Mouse (Mus musculus): ENCODE measurements at regions not wholly inside any gene's neighbourhood (a gene's known extent, or its start where the extent isn't known, plus 50 kb on each side); places are given as distances from the start of the nearest gene placed in this dataset.

DNA sequence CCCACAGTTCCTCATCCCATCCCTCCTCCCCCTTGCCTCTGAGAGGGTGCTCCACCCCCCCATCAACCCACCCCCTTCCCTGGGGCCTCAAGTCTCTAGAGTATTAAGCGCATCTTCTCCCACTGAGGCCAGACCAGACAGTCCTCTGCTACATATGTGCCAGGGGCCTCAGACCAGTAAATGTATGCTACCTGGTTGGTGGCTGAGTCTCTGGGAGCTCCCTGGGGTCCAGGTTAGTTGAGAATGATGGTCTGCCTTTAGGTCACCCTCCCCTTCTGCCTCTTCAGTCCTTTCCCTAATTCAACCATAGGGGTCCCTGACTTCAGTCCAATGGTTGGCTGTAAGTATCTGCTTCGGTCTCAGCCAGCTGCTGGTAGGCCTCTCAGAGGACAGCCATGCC is 58.9 kb upstream of the Ubr2 start:
- Histone ChIP-seq H3K4me1 (replicated peaks; ENCODE audit: low read depth, low read length) (no peaks in the 10 kb centered on the region), H3K4me3 (replicated peaks; ENCODE audit: low read length) (no peak overlapping the region), H3K9me3 (ENCODE audit: low read length) (peaks cover 24% of the 10 kb centered on the region), H3K27me3 (ENCODE audit: insufficient read depth, low read length) (no peaks in the 10 kb centered on the region), H3K36me3 (ENCODE audit: insufficient read depth, low read length) (no peaks in the 10 kb centered on the region)
- no peak for TF ChIP-seq NANOG (IDR thresholded peaks at IDR 0.05; ENCODE audit: borderline replicate concordance, low read length)
- no peak for TF ChIP-seq CTCF (conservative IDR thresholded peaks at IDR 0.05; ENCODE audit: low read length)
- TF ChIP-seq POU5F1 (IDR thresholded peaks at IDR 0.05; ENCODE audit: borderline replicate concordance, low read length), result no peak

DNA sequence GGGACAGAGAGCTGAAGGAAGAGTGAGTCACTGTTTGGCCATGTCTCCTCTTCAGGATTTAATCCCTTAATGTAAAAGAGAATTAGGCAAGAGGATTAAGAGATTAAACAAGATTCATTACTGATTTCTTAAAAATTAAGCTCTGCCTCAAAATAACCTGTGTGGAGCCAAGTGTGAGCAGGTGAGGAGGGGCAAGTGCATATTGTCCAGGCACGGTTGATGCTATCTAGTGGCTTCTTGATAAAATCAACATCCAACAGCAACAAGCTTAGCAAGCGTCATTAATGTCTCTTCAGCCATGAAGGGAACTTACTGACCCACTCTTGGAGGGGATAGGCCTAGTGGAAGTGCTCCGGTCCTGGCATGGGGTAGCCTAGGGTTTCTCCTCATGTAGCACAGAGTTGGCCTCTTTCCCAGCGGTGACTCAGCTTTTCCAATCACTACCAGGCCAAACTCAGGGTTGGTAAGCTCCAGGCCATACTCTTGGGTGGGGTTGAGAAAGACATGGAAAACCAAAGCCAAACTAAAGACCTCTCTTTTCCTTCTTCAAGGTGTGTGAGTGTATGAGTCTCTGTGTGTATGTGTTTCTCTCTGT is 55.0 kb upstream of the Ubr2 start:
- Histone ChIP-seq H3K4me1 (replicated peaks; ENCODE audit: low read depth, low read length) (no peaks in the 10 kb centered on the region), H3K4me3 (replicated peaks; ENCODE audit: low read length) (no peak overlapping the region), H3K27me3 (ENCODE audit: insufficient read depth, low read length) (no peaks in the 10 kb centered on the region), H3K9me3 (ENCODE audit: low read length) (peaks cover 21% of the 10 kb centered on the region), H3K36me3 (ENCODE audit: insufficient read depth, low read length) (no peaks in the 10 kb centered on the region)
- no peak for TF ChIP-seq NANOG (IDR thresholded peaks at IDR 0.05; ENCODE audit: borderline replicate concordance, low read length)

DNA sequence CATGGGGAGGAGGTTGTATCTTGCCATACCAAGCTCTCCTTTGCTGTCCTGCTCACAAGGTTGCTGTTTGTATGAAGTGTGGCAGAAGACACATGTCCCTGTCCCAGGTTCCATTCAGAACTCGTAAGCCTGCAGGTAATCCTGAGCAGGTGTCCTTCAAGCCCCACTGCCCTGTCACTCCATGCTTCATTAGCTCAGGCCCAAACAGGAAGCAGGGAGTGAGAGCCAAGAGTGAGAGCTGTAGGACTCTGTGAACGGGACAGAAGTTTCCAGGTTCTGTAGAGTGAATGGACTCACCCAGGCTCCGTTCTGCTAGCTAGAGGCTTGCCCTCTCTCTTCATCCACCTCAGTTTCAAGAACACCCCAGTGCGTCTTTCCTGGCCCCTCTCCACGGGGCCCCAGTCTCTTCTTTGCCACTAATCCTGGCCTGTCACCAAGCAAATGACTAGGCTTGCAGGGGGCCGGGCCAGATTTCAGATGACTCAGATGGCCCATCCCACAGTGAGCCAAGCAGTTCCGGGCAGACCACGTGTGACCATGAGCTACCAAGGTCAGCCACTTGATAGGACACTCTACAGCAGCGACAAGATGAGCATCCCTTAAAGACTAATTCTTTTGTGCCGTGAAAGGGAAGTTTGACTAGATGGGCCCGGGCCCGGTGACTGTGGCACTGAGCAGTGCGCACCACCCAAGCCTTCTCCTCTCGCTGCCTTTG is 54.4 kb upstream of the Ubr2 start:
- TF ChIP-seq NANOG (IDR thresholded peaks at IDR 0.05; ENCODE audit: borderline replicate concordance, low read length), result no peak
- TF ChIP-seq POU5F1 (IDR thresholded peaks at IDR 0.05; ENCODE audit: borderline replicate concordance, low read length), result no peak
- TF ChIP-seq CTCF (conservative IDR thresholded peaks at IDR 0.05; ENCODE audit: low read length), result no peak
- H3K27me3 ChIP-seq (ENCODE audit: insufficient read depth, low read length), result no peaks in the 10 kb centered on the region
- H3K36me3 ChIP-seq (ENCODE audit: insufficient read depth, low read length), result no peaks in the 10 kb centered on the region
- H3K9me3 ChIP-seq (ENCODE audit: low read length), result peaks cover 21% of the 10 kb centered on the region
- H3K4me1 ChIP-seq (replicated peaks; ENCODE audit: low read depth, low read length), result peaks cover 3% of the 10 kb centered on the region
- no peak overlapping the region for H3K4me3 ChIP-seq (replicated peaks; ENCODE audit: low read length)

DNA sequence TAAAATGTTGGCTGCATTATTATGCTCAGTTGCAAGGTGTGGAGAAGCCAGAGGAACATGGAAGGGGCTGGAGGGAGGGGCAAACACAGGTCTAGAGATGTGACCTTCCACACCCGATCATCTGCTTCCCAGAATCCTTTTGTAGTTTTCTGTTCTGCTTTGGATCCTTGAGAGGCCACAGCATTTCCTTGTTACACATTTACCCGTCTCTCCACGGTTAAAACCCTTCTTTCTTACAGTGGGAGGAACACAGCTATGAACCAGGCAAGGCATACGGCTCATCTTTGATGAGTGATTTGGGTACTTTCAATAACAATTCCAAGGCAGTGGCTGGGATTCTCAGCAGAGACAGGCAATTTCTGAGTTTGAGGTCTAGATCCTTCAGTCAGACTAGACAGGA is 53.6 kb upstream of the Ubr2 start:
- peaks cover 22% of the 10 kb centered on the region for H3K9me3 ChIP-seq (ENCODE audit: low read length)
- TF ChIP-seq NANOG (IDR thresholded peaks at IDR 0.05; ENCODE audit: borderline replicate concordance, low read length) (no peak), POU5F1 (IDR thresholded peaks at IDR 0.05; ENCODE audit: borderline replicate concordance, low read length) (no peak), CTCF (conservative IDR thresholded peaks at IDR 0.05; ENCODE audit: low read length) (no peak)
- H3K27me3 ChIP-seq (ENCODE audit: insufficient read depth, low read length), result no peaks in the 10 kb centered on the region
- H3K4me3 ChIP-seq (replicated peaks; ENCODE audit: low read length), result no peak overlapping the region
- H3K36me3 ChIP-seq (ENCODE audit: insufficient read depth, low read length), result no peaks in the 10 kb centered on the region
- H3K4me1 ChIP-seq (replicated peaks; ENCODE audit: low read depth, low read length), result peaks cover 4% of the 10 kb centered on the region

DNA sequence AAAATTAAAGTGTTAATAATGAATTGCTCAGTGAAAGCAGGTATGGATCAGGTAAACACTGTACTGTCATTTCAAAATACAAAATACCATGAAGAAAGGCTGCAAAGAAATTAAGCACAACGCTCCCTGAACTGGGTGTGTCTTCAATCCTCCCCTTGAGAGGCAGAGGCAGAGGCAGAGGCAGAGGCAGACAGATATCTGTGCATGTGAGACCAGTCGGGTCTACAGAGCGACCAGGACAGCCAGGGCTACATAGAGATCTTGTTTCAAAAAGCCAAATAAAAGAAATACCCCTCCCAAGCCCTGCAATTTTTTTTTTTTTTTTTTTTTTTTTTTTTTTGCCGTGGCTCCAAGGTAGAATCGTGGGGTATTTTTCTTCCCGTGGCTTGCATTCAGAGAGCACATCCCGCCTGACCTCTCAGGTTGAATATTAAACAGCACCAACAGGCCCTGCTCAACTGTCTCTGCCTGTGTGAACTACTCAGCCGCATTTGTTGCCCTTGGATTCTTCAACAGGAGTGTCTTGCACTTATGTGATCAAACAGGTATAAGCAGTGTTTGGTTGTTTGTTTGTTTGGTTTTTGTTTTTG is 50.8 kb upstream of the Ubr2 start:
- H3K9me3 ChIP-seq (ENCODE audit: low read length), result 0 out of 2 replicates have a peak, but pooled peaks cover 7% of the 10 kb centered on the region
- H3K4me1 ChIP-seq (replicated peaks; ENCODE audit: low read depth, low read length), result peaks cover 4% of the 10 kb centered on the region
- no peak overlapping the region for H3K4me3 ChIP-seq (replicated peaks; ENCODE audit: low read length)
- H3K36me3 ChIP-seq (ENCODE audit: insufficient read depth, low read length), result no peaks in the 10 kb centered on the region
- H3K27me3 ChIP-seq (ENCODE audit: insufficient read depth, low read length), result no peaks in the 10 kb centered on the region
- TF ChIP-seq NANOG (IDR thresholded peaks at IDR 0.05; ENCODE audit: borderline replicate concordance, low read length) (no peak), POU5F1 (IDR thresholded peaks at IDR 0.05; ENCODE audit: borderline replicate concordance, low read length) (no peak), CTCF (conservative IDR thresholded peaks at IDR 0.05; ENCODE audit: low read length) (no peak)
